Mouse (Mus musculus): ENCODE measurements around the gene S100a2. TPM values are rescaled to one million over a fixed set of nuclear protein-coding genes. Genes with fewer than 3 reads are reported as not detected.

The S100a2 gene
- polyA plus RNA-seq, 1 experiment from 2014 or later: not detected

GRCm38 (mm10) chr3:90582156-90582555, 7.9 kb upstream of the S100a2 start:
- no peak overlapping the region for H3K4me3 ChIP-seq
- no peaks in the 10 kb centered on the region for H3K9me3 ChIP-seq
- no peak overlapping the region for H3K27ac ChIP-seq
- no peak for ATAC-seq (ENCODE audit: borderline replicate concordance, extremely low read depth, low FRiP score, low TSS enrichment)
- WGBS: 100% methylated on average over 1 of the region's 1 CpGs
- H3K4me2 ChIP-seq: no peak overlapping the region
- no peak overlapping the region for H3K9ac ChIP-seq
- H3K36me3 ChIP-seq: no peaks in the 10 kb centered on the region
- no peaks in the 10 kb centered on the region for H3K27me3 ChIP-seq
- H3K4me1 ChIP-seq: peaks cover 9% of the 10 kb centered on the region

- Histone ChIP-seq H3K4me2 (no peak overlapping the region), H3K9me3 (no peaks in the 10 kb centered on the region), H3K36me3 (no peaks in the 10 kb centered on the region), H3K9ac (no peak overlapping the region), H3K27ac (no peak overlapping the region), H3K27me3 (no peaks in the 10 kb centered on the region), H3K4me1 (peaks cover 13% of the 10 kb centered on the region), H3K4me3 (no peak overlapping the region)
- ATAC-seq (ENCODE audit: borderline replicate concordance, extremely low read depth, low FRiP score, low TSS enrichment): no peak
- WGBS: 80% methylated on average over 4 of the region's 4 CpGs
These were observed 7.5 kb upstream of the S100a2 start for GRCm38 (mm10) chr3:90582556-90582955.

- H3K4me3 ChIP-seq: no peak overlapping the region
- no peak overlapping the region for H3K9ac ChIP-seq
- 66% methylated on average over 3 of the region's 3 CpGs for WGBS
- no peak overlapping the region for H3K4me2 ChIP-seq
- H3K27ac ChIP-seq: no peak overlapping the region
- no peaks in the 10 kb centered on the region for H3K36me3 ChIP-seq
- no peaks in the 10 kb centered on the region for H3K9me3 ChIP-seq
- no peak for ATAC-seq (ENCODE audit: borderline replicate concordance, extremely low read depth, low FRiP score, low TSS enrichment)
- H3K4me1 ChIP-seq: peaks cover 13% of the 10 kb centered on the region
- H3K27me3 ChIP-seq: no peaks in the 10 kb centered on the region
These were observed 6.2 kb upstream of the S100a2 start for GRCm38 (mm10) chr3:90583893-90584292.

- H3K4me1 ChIP-seq: peaks cover 13% of the 10 kb centered on the region
- WGBS: 29% methylated on average over 5 of the region's 5 CpGs
These were observed 4.5 kb upstream of the S100a2 start for GRCm38 (mm10) chr3:90585595-90585994.

GRCm38 (mm10) chr3:90586016-90586643, 3.9 kb upstream of the S100a2 start:
- Histone ChIP-seq H3K4me2 (no peak overlapping the region), H3K9me3 (no peaks in the 10 kb centered on the region), H3K4me3 (no peak overlapping the region), H3K4me1 (peaks cover 13% of the 10 kb centered on the region), H3K9ac (no peak overlapping the region), H3K27me3 (no peaks in the 10 kb centered on the region), H3K27ac (peak overlapping the region; percentile 60), H3K36me3 (no peaks in the 10 kb centered on the region)
- 79% methylated on average over 15 of the region's 15 CpGs for WGBS
- no peak; the same call in 1 of the 2 replicates for ATAC-seq (ENCODE audit: borderline replicate concordance, extremely low read depth, low FRiP score, low TSS enrichment)

More at GRCm38 (mm10) chr3:90585595-90585994, 4.5 kb upstream of the S100a2 start:
- H3K4me2 ChIP-seq: no peak overlapping the region
- no peak for ATAC-seq (ENCODE audit: borderline replicate concordance, extremely low read depth, low FRiP score, low TSS enrichment)
- no peak overlapping the region for H3K9ac ChIP-seq
- H3K9me3 ChIP-seq: no peaks in the 10 kb centered on the region
- no peak overlapping the region for H3K27ac ChIP-seq
- no peaks in the 10 kb centered on the region for H3K27me3 ChIP-seq
- no peak overlapping the region for H3K4me3 ChIP-seq
- no peaks in the 10 kb centered on the region for H3K36me3 ChIP-seq

- H3K27me3 ChIP-seq: no peaks in the 10 kb centered on the region
- no peak overlapping the region for H3K9ac ChIP-seq
- peak overlapping the region; percentile 60 for H3K27ac ChIP-seq
- 31% methylated on average over 10 of the region's 10 CpGs for WGBS
- no peaks in the 10 kb centered on the region for H3K36me3 ChIP-seq
- ATAC-seq (ENCODE audit: borderline replicate concordance, extremely low read depth, low FRiP score, low TSS enrichment): peak; percentile 53; the same call in 1 of the 2 replicates
- no peak overlapping the region for H3K4me2 ChIP-seq
- peaks cover 13% of the 10 kb centered on the region for H3K4me1 ChIP-seq
- H3K9me3 ChIP-seq: no peaks in the 10 kb centered on the region
- no peak overlapping the region for H3K4me3 ChIP-seq
These were observed 3.1 kb upstream of the S100a2 start for GRCm38 (mm10) chr3:90586906-90587305.

- WGBS: 82% methylated on average over 14 of the region's 14 CpGs
- H3K4me2 ChIP-seq: no peak overlapping the region
- H3K9ac ChIP-seq: no peak overlapping the region
- no peak for ATAC-seq (ENCODE audit: borderline replicate concordance, extremely low read depth, low FRiP score, low TSS enrichment)
- no peak overlapping the region for H3K4me3 ChIP-seq
- no peaks in the 10 kb centered on the region for H3K9me3 ChIP-seq
- H3K36me3 ChIP-seq: no peaks in the 10 kb centered on the region
- peak overlapping the region; percentile 60 for H3K27ac ChIP-seq
- H3K27me3 ChIP-seq: no peaks in the 10 kb centered on the region
- peaks cover 13% of the 10 kb centered on the region for H3K4me1 ChIP-seq
These were observed 2.5 kb upstream of the S100a2 start for GRCm38 (mm10) chr3:90587361-90588101.

GRCm38 (mm10) chr3:90589390-90589789, 657 bp upstream of the S100a2 start:
- Histone ChIP-seq H3K36me3 (no peaks in the 10 kb centered on the region), H3K4me1 (peaks cover 13% of the 10 kb centered on the region), H3K27ac (0 out of 2 replicates have a peak overlapping the region, but pooled peaks have one; percentile 1), H3K4me3 (no peak overlapping the region), H3K9ac (no peak overlapping the region), H3K9me3 (no peaks in the 10 kb centered on the region), H3K4me2 (no peak overlapping the region), H3K27me3 (no peaks in the 10 kb centered on the region)
- ATAC-seq (ENCODE audit: borderline replicate concordance, extremely low read depth, low FRiP score, low TSS enrichment): 0 out of 2 replicates have a peak, but pooled peaks have one; percentile 25
- 64% methylated on average over 6 of the region's 6 CpGs for WGBS

GRCm38 (mm10) chr3:90594466-90594865, 4.4 kb downstream of the S100a2 start:
- 84% methylated on average over 1 of the region's 1 CpGs for WGBS
- ATAC-seq (ENCODE audit: borderline replicate concordance, extremely low read depth, low FRiP score, low TSS enrichment): no peak
- Histone ChIP-seq H3K36me3 (no peaks in the 10 kb centered on the region), H3K27me3 (no peaks in the 10 kb centered on the region), H3K4me2 (no peak overlapping the region), H3K4me3 (no peak overlapping the region), H3K9ac (no peak overlapping the region), H3K4me1 (no peaks in the 10 kb centered on the region), H3K9me3 (no peaks in the 10 kb centered on the region), H3K27ac (no peak overlapping the region)

- Histone ChIP-seq H3K27ac (no peak overlapping the region), H3K9ac (no peak overlapping the region), H3K4me3 (no peak overlapping the region), H3K36me3 (no peaks in the 10 kb centered on the region), H3K9me3 (no peaks in the 10 kb centered on the region), H3K4me2 (no peak overlapping the region), H3K27me3 (no peaks in the 10 kb centered on the region), H3K4me1 (no peaks in the 10 kb centered on the region)
- no peak for ATAC-seq (ENCODE audit: borderline replicate concordance, extremely low read depth, low FRiP score, low TSS enrichment)
- WGBS: 61% methylated on average over 5 of the region's 5 CpGs
These were observed 5.5 kb downstream of the S100a2 start for GRCm38 (mm10) chr3:90595556-90595955.

- WGBS: 90% methylated on average over 6 of the region's 6 CpGs
- H3K4me3 ChIP-seq: no peak overlapping the region
- no peak overlapping the region for H3K4me2 ChIP-seq
- H3K4me1 ChIP-seq: no peaks in the 10 kb centered on the region
- no peaks in the 10 kb centered on the region for H3K36me3 ChIP-seq
- no peak overlapping the region for H3K9ac ChIP-seq
- no peaks in the 10 kb centered on the region for H3K9me3 ChIP-seq
- no peak overlapping the region for H3K27ac ChIP-seq
- ATAC-seq (ENCODE audit: borderline replicate concordance, extremely low read depth, low FRiP score, low TSS enrichment): no peak
- no peaks in the 10 kb centered on the region for H3K27me3 ChIP-seq
These were observed 6.8 kb downstream of the S100a2 start for GRCm38 (mm10) chr3:90596810-90597209.

- Histone ChIP-seq H3K4me3 (no peak overlapping the region), H3K4me1 (no peaks in the 10 kb centered on the region), H3K4me2 (no peak overlapping the region), H3K9me3 (no peaks in the 10 kb centered on the region), H3K27me3 (no peaks in the 10 kb centered on the region), H3K27ac (no peak overlapping the region), H3K36me3 (no peaks in the 10 kb centered on the region), H3K9ac (no peak overlapping the region)
- 25% methylated on average over 6 of the region's 6 CpGs for WGBS
- no peak for ATAC-seq (ENCODE audit: borderline replicate concordance, extremely low read depth, low FRiP score, low TSS enrichment)
These were observed 7.7 kb downstream of the S100a2 start for GRCm38 (mm10) chr3:90597736-90598135.
